In genomic region chr1:131967336-131967735, GRCm38 (mm10) we compare ENCODE assay signal across 16 mouse cellular contexts. TPM values are rescaled to one million over a fixed set of nuclear protein-coding genes. Genes with fewer than 3 reads are reported as not detected.
DNase-seq lines count a peak whose midpoint lies in the region; ATAC-seq lines count a peak whose summit lies in the region.
"Had no signal": no experiment of that assay in that cellular context is flagged by ENCODE, and none has a peak within 500 bp of the region (broad histone marks: within the 10 kb centered on the region; RNA-seq: fewer than 3 reads in every experiment).

No protein-coding gene starts in this region.

- whole genome bisulfite sequencing in kidney, embryonic 14.5 days = 54% methylated on average over 7 of the region's 7 CpGs

- H3K4me1 ChIP-seq in kidney, embryonic 14.5 days (ENCODE audit: control insufficient read depth, insufficient read depth, low read length) = peaks cover 39% of the 10 kb centered on the region

- intact Hi-C loops in left cerebral cortex, postnatal 4 days (cut with DNase I) = no loop called here

- peaks cover 11% of the 10 kb centered on the region for H3K27me3 ChIP-seq in kidney, embryonic 14.5 days (ENCODE audit: control insufficient read depth, insufficient read depth, low read length)

- H3K27ac ChIP-seq in kidney, embryonic 14.5 days (ENCODE audit: low read depth, low read length) = no peak overlapping the region
- H3K27ac ChIP-seq: embryonic facial prominence, embryonic 15.5 days; gastrocnemius, adult 2 months; left cerebral cortex, adult 2 months; limb, embryonic 13.5 days; lung, embryonic 15.5 days; neural tube, embryonic 15.5 days had no signal

- no peak overlapping the region for H3K9ac ChIP-seq in kidney, embryonic 14.5 days (ENCODE audit: low read depth, low read length)
- H3K9ac ChIP-seq: embryonic facial prominence, embryonic 15.5 days; limb, embryonic 13.5 days; lung, embryonic 15.5 days; neural tube, embryonic 15.5 days had no signal

- DNase-seq in kidney, adult 11 months = peak; percentile 66
- peak; percentile 41 for DNase-seq in thymus, postnatal 14 days
- no peak for DNase-seq in thymus, postnatal 25 days
- peak; percentile 28 for DNase-seq in kidney, postnatal 10 days
- DNase-seq in left cerebral cortex, postnatal 4 days = no peak
- no peak for DNase-seq in left cerebral cortex, adult 11 months (ENCODE audit: low spot score)
- DNase-seq in spleen, adult 12 weeks (ENCODE audit: low spot score) = no peak
- DNase-seq: adrenal gland, postnatal 14 days; gastrocnemius, adult 2 months had no signal

- no peak for ATAC-seq in kidney, embryonic 14.5 days (ENCODE audit: low FRiP score, low TSS enrichment)
- ATAC-seq: forebrain, embryonic 16.5 days had no signal

- H3K36me3 ChIP-seq in kidney, embryonic 14.5 days (ENCODE audit: control insufficient read depth, insufficient read depth, low read length) = no peaks in the 10 kb centered on the region
- H3K36me3 ChIP-seq: embryonic facial prominence, embryonic 15.5 days; limb, embryonic 13.5 days; lung, embryonic 15.5 days; neural tube, embryonic 15.5 days had no signal

- no peaks in the 10 kb centered on the region for H3K9me3 ChIP-seq in kidney, embryonic 14.5 days (ENCODE audit: control insufficient read depth, low read length)
- H3K9me3 ChIP-seq: embryonic facial prominence, embryonic 15.5 days; limb, embryonic 13.5 days; lung, embryonic 15.5 days; neural tube, embryonic 15.5 days had no signal

- no peak overlapping the region for H3K4me2 ChIP-seq in kidney, embryonic 14.5 days (replicated peaks; ENCODE audit: low read depth, low read length)
- H3K4me2 ChIP-seq: embryonic facial prominence, embryonic 15.5 days; limb, embryonic 13.5 days; lung, embryonic 15.5 days; neural tube, embryonic 15.5 days had no signal

- H3K4me3 ChIP-seq in kidney, embryonic 14.5 days (ENCODE audit: low read length) = no peak overlapping the region
- H3K4me3 ChIP-seq: embryonic facial prominence, embryonic 15.5 days; gastrocnemius, adult 2 months; left cerebral cortex, adult 2 months; limb, embryonic 13.5 days; lung, embryonic 15.5 days; neural tube, embryonic 15.5 days had no signal

RNA-seq across cellular contexts. Expression of gene Slc45a3, which starts 4.6 kb away (rescaled TPM):
- polyA plus RNA-seq in kidney, embryonic 14.5 days (2014; fragmentation: Nextera tagmentation; extraction: Ambion mirVana) = 5.1 and 7.3 TPM in 2 replicates
- 1 to 10 TPM in 1 of 2 experiments, under 1 TPM in 1; 0.91 to 1.3 TPM for total RNA-seq in left cerebral cortex, postnatal 4 days (2021)

RNA-seq across cellular contexts. Expression of gene Elk4, which starts 40.1 kb away (rescaled TPM):
- 35.4 and 37.3 TPM in 2 replicates for polyA plus RNA-seq in kidney, embryonic 14.5 days (2014; fragmentation: Nextera tagmentation; extraction: Ambion mirVana)
- total RNA-seq in left cerebral cortex, postnatal 4 days (2021) = 10 to 100 TPM; 53.0 to 56.1 TPM

RNA-seq across cellular contexts. Expression of gene Nucks1, which starts 57.0 kb away (rescaled TPM):
- 67.3 and 95.9 TPM in 2 replicates for polyA plus RNA-seq in kidney, embryonic 14.5 days (2014; fragmentation: Nextera tagmentation; extraction: Ambion mirVana)
- total RNA-seq in left cerebral cortex, postnatal 4 days (2021) = 100 to 1,000 TPM; 224 to 229 TPM

Comparison
In these comparisons a context has a peak if more than half of its experiments do, and no peak if none do; other contexts are left out.
1. DNase-seq: peak in kidney, adult 11 months (single experiment), thymus, postnatal 14 days (single experiment) and kidney, postnatal 10 days (single experiment); none in thymus, postnatal 25 days (single experiment), left cerebral cortex, postnatal 4 days (single experiment), left cerebral cortex, adult 11 months (single experiment) and spleen, adult 12 weeks (single experiment).